Mouse (Mus musculus) limb, embryonic 11.5 days (tissue): ENCODE measurements around the gene Slc45a3. TPM values are rescaled to one million over a fixed set of nuclear protein-coding genes. Genes with fewer than 3 reads are reported as not detected.
A peak's percentile ranks its signal among the peaks of the same experiment; 100 is the strongest.

Source experiments
- ATAC-seq: fragments of 200-750 bp; cut with Nextera tagmentation; 2 replicates; pipeline ENCODE4 v1.8.0; 2017; ENCODE audit warnings: low read depth; ENCODE audit not compliant: insufficient number of reproducible peaks, low FRiP score, low TSS enrichment
- DNase-seq: peaks from one replicate; pipeline ENCODE4 v3.0.0-alpha.2; 2015; ENCODE audit warnings: low spot score
- H3K27ac ChIP-seq: fragments of 300-500 bp; sonication (generic); replicated peaks from 2 replicates; pipeline ENCODE4 v1.5.1; 2014; ENCODE audit warnings: low read depth, mild to moderate bottlenecking, low read length
- H3K27me3 ChIP-seq: fragments of 300-500 bp; sonication (generic); 2 replicates; pipeline ENCODE4 v1.6.1; 2014; ENCODE audit warnings: mild to moderate bottlenecking, low read length, mixed read lengths; ENCODE audit not compliant: control insufficient read depth, insufficient read depth
- H3K36me3 ChIP-seq: fragments of 300-500 bp; sonication (generic); 2 replicates; pipeline ENCODE4 v1.6.1; 2014; ENCODE audit warnings: mild to moderate bottlenecking, low read length, moderate library complexity, mixed read lengths; ENCODE audit not compliant: control insufficient read depth, insufficient read depth
- H3K4me1 ChIP-seq: fragments of 300-500 bp; sonication (generic); 2 replicates; pipeline ENCODE4 v1.6.1; 2014; ENCODE audit warnings: low read length, mixed read lengths; ENCODE audit not compliant: control insufficient read depth, insufficient read depth
- H3K4me2 ChIP-seq: fragments of 300-500 bp; sonication (generic); 2 replicates; pipeline ENCODE4 v1.6.1; 2014; ENCODE audit warnings: low read depth, mild to moderate bottlenecking, moderate library complexity; ENCODE audit not compliant: severe bottlenecking
- H3K4me3 ChIP-seq: fragments of 300-500 bp; sonication (generic); 2 replicates; pipeline ENCODE4 v1.5.1; 2014; ENCODE audit warnings: low read depth, low read length
- H3K9ac ChIP-seq: fragments of 300-500 bp; sonication (generic); 2 replicates; pipeline ENCODE4 v1.6.1; 2014; ENCODE audit warnings: mild to moderate bottlenecking, low read length
- H3K9me3 ChIP-seq: fragments of 300-500 bp; sonication (generic); 2 replicates; pipeline ENCODE4 v1.6.1; 2016; ENCODE audit warnings: low read length; ENCODE audit not compliant: control insufficient read depth
- WGBS: fragments of 180-500 bp; shearing (Covaris S2); extraction: QIAGEN DNeasy Blood & Tissue Kit; methylation state at CpG from one replicate; pipeline ENCODE4 v1.1.7; 2014; 5-methylcytosine and 5-hydroxymethylcytosine counted together
- polyA plus RNA-seq: library from polyadenylated mRNA; unstranded; fragments of >200 nt; fragmentation: Nextera tagmentation; extraction: Ambion mirVana; gene quantifications from 2 replicates; pipeline ENCODE4 v1.2.1, GENCODE M21; 2014

Gene Slc45a3
- polyA plus RNA-seq, 1 experiment from 2014 or later, result 2.3 TPM

GRCm38 (mm10) chr1:131993169-131994040 lies 30.6 kb downstream of the Slc45a3 start:
- no peak overlapping the region for H3K27ac ChIP-seq
- DNase-seq, result no peak
- no peak for ATAC-seq
- WGBS, result 86% methylated on average over 12 of the region's 12 CpGs
- H3K36me3 ChIP-seq, result no peaks in the 10 kb centered on the region
- no peak overlapping the region for H3K4me3 ChIP-seq
- no peak overlapping the region for H3K9ac ChIP-seq
- no peak overlapping the region for H3K4me2 ChIP-seq
- no peaks in the 10 kb centered on the region for H3K9me3 ChIP-seq
- no peaks in the 10 kb centered on the region for H3K27me3 ChIP-seq
- H3K4me1 ChIP-seq, result no peaks in the 10 kb centered on the region

GRCm38 (mm10) chr1:131995062-131995461 lies 32.3 kb downstream of the Slc45a3 start:
- H3K4me1 ChIP-seq, result no peaks in the 10 kb centered on the region
- no peak overlapping the region for H3K4me2 ChIP-seq
- no peaks in the 10 kb centered on the region for H3K36me3 ChIP-seq
- no peaks in the 10 kb centered on the region for H3K9me3 ChIP-seq
- H3K9ac ChIP-seq, result no peak overlapping the region
- WGBS, result 37% methylated on average over 4 of the region's 4 CpGs
- H3K4me3 ChIP-seq, result no peak overlapping the region
- H3K27ac ChIP-seq, result no peak overlapping the region
- ATAC-seq (no peak), DNase-seq (peak; percentile 73)
- no peaks in the 10 kb centered on the region for H3K27me3 ChIP-seq

- Histone ChIP-seq H3K27me3 (no peaks in the 10 kb centered on the region), H3K4me2 (no peak overlapping the region), H3K36me3 (no peaks in the 10 kb centered on the region), H3K9ac (no peak overlapping the region), H3K4me1 (no peaks in the 10 kb centered on the region), H3K4me3 (no peak overlapping the region), H3K9me3 (no peaks in the 10 kb centered on the region), H3K27ac (no peak overlapping the region)
- ATAC-seq (no peak), DNase-seq (no peak)
Measured at GRCm38 (mm10) chr1:132000506-132000905, 37.7 kb downstream of the Slc45a3 start.

DNA sequence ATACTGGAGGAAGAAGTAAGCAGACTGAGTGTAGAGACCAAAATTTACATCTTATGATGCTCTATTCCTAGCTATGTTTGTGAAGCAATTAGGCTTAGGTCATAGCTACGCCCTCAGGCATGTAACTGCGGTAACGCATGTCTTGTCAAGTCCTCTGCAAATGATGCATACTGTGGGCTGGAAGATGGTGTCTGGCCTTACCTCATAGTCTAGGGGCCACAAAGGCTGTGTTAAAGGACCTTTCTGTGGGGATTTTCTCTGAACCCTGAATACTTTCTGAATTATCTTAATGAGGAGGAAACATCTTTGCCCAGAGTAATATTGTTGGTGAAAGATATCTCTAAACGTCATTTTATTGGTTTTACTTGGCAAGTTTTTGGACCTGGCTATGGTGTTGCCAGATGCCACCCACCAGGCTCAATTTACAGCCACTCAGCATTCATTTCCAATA lies 39.1 kb downstream of the Slc45a3 start:
- Histone ChIP-seq H3K9ac (no peak overlapping the region), H3K9me3 (no peaks in the 10 kb centered on the region), H3K27me3 (no peaks in the 10 kb centered on the region), H3K36me3 (no peaks in the 10 kb centered on the region), H3K4me1 (no peaks in the 10 kb centered on the region), H3K4me3 (no peak overlapping the region), H3K4me2 (no peak overlapping the region), H3K27ac (no peak overlapping the region)
- 86% methylated on average over 4 of the region's 4 CpGs for WGBS
- DNase-seq (no peak), ATAC-seq (no peak)

DNA sequence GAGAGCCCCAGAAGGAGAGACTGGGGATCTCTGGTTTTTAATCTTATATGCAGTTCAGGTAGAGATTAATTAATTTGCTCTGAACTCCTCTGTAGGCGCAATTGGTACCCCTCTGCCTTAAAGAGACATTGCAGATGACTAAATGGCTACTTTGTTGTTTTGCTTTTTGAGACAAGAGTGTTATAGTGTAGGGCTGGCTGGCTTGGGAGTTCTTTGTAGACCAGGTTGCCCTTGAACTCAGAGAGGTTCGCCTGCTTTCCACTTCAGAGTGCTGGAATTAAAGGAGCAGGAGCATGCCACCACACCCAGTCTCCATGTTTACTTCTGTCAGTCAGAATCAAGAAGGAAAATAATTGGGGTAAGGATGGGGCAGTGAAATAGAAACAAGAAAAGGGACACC lies 40.3 kb downstream of the Slc45a3 start:
- DNase-seq (no peak), ATAC-seq (no peak)
- 63% methylated on average over 2 of the region's 2 CpGs for WGBS
- H3K4me3 ChIP-seq, result no peak overlapping the region
- H3K27ac ChIP-seq, result no peak overlapping the region
- H3K9ac ChIP-seq, result no peak overlapping the region
- no peaks in the 10 kb centered on the region for H3K9me3 ChIP-seq
- no peak overlapping the region for H3K4me2 ChIP-seq
- H3K36me3 ChIP-seq, result no peaks in the 10 kb centered on the region
- no peaks in the 10 kb centered on the region for H3K4me1 ChIP-seq
- H3K27me3 ChIP-seq, result no peaks in the 10 kb centered on the region

GRCm38 (mm10) chr1:132003817-132004216 lies 41.0 kb downstream of the Slc45a3 start:
- WGBS, result 56% methylated on average over 1 of the region's 1 CpGs
- no peaks in the 10 kb centered on the region for H3K27me3 ChIP-seq
- no peak overlapping the region for H3K4me3 ChIP-seq
- H3K27ac ChIP-seq, result no peak overlapping the region
- no peaks in the 10 kb centered on the region for H3K9me3 ChIP-seq
- H3K9ac ChIP-seq, result no peak overlapping the region
- H3K4me2 ChIP-seq, result no peak overlapping the region
- H3K4me1 ChIP-seq, result peaks cover under 1% of the 10 kb centered on the region
- ATAC-seq (no peak), DNase-seq (no peak)
- H3K36me3 ChIP-seq, result no peaks in the 10 kb centered on the region

GRCm38 (mm10) chr1:132004574-132005180 lies 41.9 kb downstream of the Slc45a3 start:
- Histone ChIP-seq H3K27ac (no peak overlapping the region), H3K4me2 (no peak overlapping the region), H3K9ac (no peak overlapping the region), H3K4me3 (no peak overlapping the region), H3K4me1 (peaks cover 6% of the 10 kb centered on the region), H3K9me3 (no peaks in the 10 kb centered on the region), H3K36me3 (no peaks in the 10 kb centered on the region), H3K27me3 (no peaks in the 10 kb centered on the region)
- WGBS, result 75% methylated on average over 6 of the region's 6 CpGs
- ATAC-seq (no peak), DNase-seq (no peak)

GRCm38 (mm10) chr1:132005466-132005865 lies 42.7 kb downstream of the Slc45a3 start:
- Histone ChIP-seq H3K27me3 (no peaks in the 10 kb centered on the region), H3K4me3 (no peak overlapping the region), H3K36me3 (no peaks in the 10 kb centered on the region), H3K27ac (no peak overlapping the region), H3K9me3 (no peaks in the 10 kb centered on the region), H3K4me1 (peaks cover 6% of the 10 kb centered on the region), H3K9ac (no peak overlapping the region), H3K4me2 (no peak overlapping the region)
- DNase-seq (no peak), ATAC-seq (no peak)
- WGBS, result 82% methylated on average over 1 of the region's 1 CpGs
